Mouse (Mus musculus) heart, postnatal 0 days (tissue): ENCODE data around the gene Vkorc1.

Experiments
- CTCF ChIP-seq: IDR thresholded peaks from 2 replicates; pipeline ENCODE4 v1.5.1; 2016; ENCODE audit warnings: antibody characterized with exemption, control low read depth, low read depth
- EP300 ChIP-seq: IDR thresholded peaks from 2 replicates; pipeline ENCODE4 v1.6.1; 2016; ENCODE audit warnings: antibody characterized with exemption, low read depth

GRCm38 (mm10) chr7:127918203-127918602, 22.8 kb upstream of the Vkorc1 start:
- TF ChIP-seq CTCF (peak; percentile 34), EP300 (no peak)
